Mouse (Mus musculus) kidney, adult 18-20 months (tissue): ENCODE results near the gene Ssxb5.
"Not testable (repeated sequence)": the region's sequence is repeated elsewhere in the genome, so short reads cannot be mapped to it uniquely, and the experiment has no call there.

Source experiments
- DNase-seq: peaks from one replicate; pipeline ENCODE4 v3.0.0; 2021

The Ssxb5 gene

GRCm38 (mm10) chrX:8803391-8803790 lies at the start of gene Ssxb5:
Gene Ssxb5, plus strand, starts transcription at chrX:8803691.
- not testable (repeated sequence) for DNase-seq

DNA sequence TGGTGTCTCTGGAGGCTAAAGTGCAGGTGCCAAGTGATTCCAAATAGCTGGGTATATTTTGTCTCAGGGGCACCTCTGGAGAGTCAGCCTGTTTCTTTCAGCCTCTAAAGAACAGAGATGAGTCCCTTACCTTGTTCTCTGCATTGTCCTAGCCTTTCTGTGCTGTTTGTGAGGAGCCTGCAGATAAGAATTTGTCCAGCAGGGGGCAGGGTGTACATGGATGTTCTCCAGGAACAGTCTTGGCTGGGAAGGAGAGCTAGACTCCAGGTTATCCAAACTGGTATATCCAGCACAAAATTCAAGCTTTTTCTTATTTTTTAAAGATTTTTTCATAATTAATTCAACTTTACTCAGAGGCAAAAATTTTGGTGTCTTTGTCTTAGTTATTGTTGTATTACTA lies 28.6 kb downstream of the Ssxb5 start:
- DNase-seq, result peak; percentile 61

DNA sequence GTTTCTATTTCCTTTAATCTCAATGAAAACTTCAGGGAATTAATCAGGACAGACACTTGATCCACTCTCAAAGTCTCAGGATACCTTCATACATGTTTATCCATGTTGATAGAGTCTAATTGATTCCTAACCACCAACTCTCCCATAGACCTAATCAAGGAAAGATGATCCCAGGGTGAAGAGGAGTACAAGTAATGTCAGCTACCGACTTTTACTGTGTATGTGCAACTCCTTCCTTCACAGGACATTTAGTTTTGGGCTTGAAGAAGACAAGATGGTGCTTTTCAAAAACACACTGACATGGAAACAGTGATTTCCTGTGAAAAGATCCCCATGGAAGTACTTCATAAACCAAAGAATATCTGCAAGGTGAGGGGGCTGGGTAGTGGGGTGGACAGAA lies 40.2 kb downstream of the Ssxb5 start, which contains the start of gene Gm6592:
Gene Gm6592, plus strand, starts transcription at position 301 of the 400 bp plus-strand sequence.
- no peak for DNase-seq

GRCm38 (mm10) chrX:8852486-8852885 lies 49.0 kb downstream of the Ssxb5 start:
- no peak for DNase-seq
